Mouse (Mus musculus): Measurements from ENCODE around the gene Gpr146.
"Not testable (repeated sequence)": the region's sequence is repeated elsewhere in the genome, so short reads cannot be mapped to it uniquely, and the experiment has no call there.

The Gpr146 gene

GRCm38 (mm10) chr5:139377468-139378270 lies at the start of gene Gpr146:
Gpr146 (plus strand) TSS chr5:139377697.
- peak; percentile 60 for DNase-seq

GRCm38 (mm10) chr5:139330766-139331165 lies 46.7 kb upstream of the Gpr146 start:
- DNase-seq, result no peak

- peak; percentile 78 for DNase-seq
Measured at GRCm38 (mm10) chr5:139331742-139332141, 45.8 kb upstream of the Gpr146 start.

- DNase-seq, result no peak
Measured at GRCm38 (mm10) chr5:139332590-139333272, 44.8 kb upstream of the Gpr146 start.

GRCm38 (mm10) chr5:139333301-139334013 lies 44.0 kb upstream of the Gpr146 start:
- DNase-seq, result no peak

- DNase-seq, result not testable (repeated sequence)
Measured at GRCm38 (mm10) chr5:139334394-139334793, 43.1 kb upstream of the Gpr146 start.

GRCm38 (mm10) chr5:139335634-139336033 lies 41.9 kb upstream of the Gpr146 start:
- DNase-seq, result no peak

GRCm38 (mm10) chr5:139337826-139338370 lies 39.6 kb upstream of the Gpr146 start:
- DNase-seq, result no peak

GRCm38 (mm10) chr5:139338403-139338802 lies 39.1 kb upstream of the Gpr146 start:
- no peak for DNase-seq

GRCm38 (mm10) chr5:139338891-139339290 lies 38.6 kb upstream of the Gpr146 start:
- no peak for DNase-seq

- DNase-seq, result peak; percentile 83
Measured at GRCm38 (mm10) chr5:139344021-139344686, 33.3 kb upstream of the Gpr146 start.

- peak; percentile 92 for DNase-seq
Measured at GRCm38 (mm10) chr5:139344687-139345363, 32.7 kb upstream of the Gpr146 start.

GRCm38 (mm10) chr5:139345364-139345714 lies 32.2 kb upstream of the Gpr146 start:
- no peak for DNase-seq

- DNase-seq, result no peak
Measured at GRCm38 (mm10) chr5:139347225-139347624, 30.3 kb upstream of the Gpr146 start.

GRCm38 (mm10) chr5:139349713-139350112 lies 27.8 kb upstream of the Gpr146 start:
- no peak for DNase-seq

GRCm38 (mm10) chr5:139351134-139351533 lies 26.4 kb upstream of the Gpr146 start, which contains the start of gene Cox19:
Cox19 (minus strand) TSS chr5:139351418.
- no peak for DNase-seq

- DNase-seq, result no peak
Measured at GRCm38 (mm10) chr5:139351628-139352027, 25.9 kb upstream of the Gpr146 start.

- DNase-seq, result no peak
Measured at GRCm38 (mm10) chr5:139352317-139352716, 25.2 kb upstream of the Gpr146 start, which contains the start of gene Cyp2w1. Cyp2w1 (plus strand) TSS chr5:139352617.

GRCm38 (mm10) chr5:139353496-139353895 lies 24.0 kb upstream of the Gpr146 start:
- DNase-seq, result no peak

GRCm38 (mm10) chr5:139353946-139354345 lies 23.6 kb upstream of the Gpr146 start:
- DNase-seq, result no peak

- DNase-seq, result peak; percentile 84
Measured at GRCm38 (mm10) chr5:139355235-139355772, 22.2 kb upstream of the Gpr146 start.

GRCm38 (mm10) chr5:139358653-139359052 lies 18.8 kb upstream of the Gpr146 start:
- no peak for DNase-seq
